In genomic region chr13:93309295-93309694, GRCm38 (mm10) we compare ENCODE assay signal across 21 mouse cellular contexts. TPM values are rescaled to one million over a fixed set of nuclear protein-coding genes. Genes with fewer than 3 reads are reported as not detected.
A peak's percentile ranks its signal among the peaks of the same experiment; 100 is the strongest.
DNase-seq lines count a peak whose midpoint lies in the region; ATAC-seq and TF ChIP-seq lines count a peak whose summit lies in the region.
"Had no signal": no experiment of that assay in that cellular context is flagged by ENCODE, and none has a peak within 500 bp of the region (broad histone marks: within the 10 kb centered on the region; RNA-seq: fewer than 3 reads in every experiment).

No protein-coding gene starts in this region.

- no peak for DNase-seq in gastrocnemius, adult 2 months
- no peak for DNase-seq in gastrocnemius, adult 8-10 months (ENCODE audit: low spot score in 2 of 2)
- no peak for DNase-seq in hindbrain, embryonic 10.5 days (ENCODE audit: low spot score)
- DNase-seq in neural tube, embryonic 10.5 days (ENCODE audit: extremely low spot score, low spot score), result no peak
- no peak for DNase-seq in thymus, postnatal 4 days
- no peak for DNase-seq in T-cell, adult 2 months (ENCODE audit: low spot score)
- DNase-seq: adrenal gland, postnatal 36 days; cerebellum, adult 11-12 months; cerebellum, postnatal 36 days; kidney, adult 9 months; kidney, postnatal 25 days; lung, embryonic 14.5 days had no signal

- peaks cover 55% of the 10 kb centered on the region for H3K4me1 ChIP-seq in hindbrain, embryonic 13.5 days (replicated peaks)
- H3K4me1 ChIP-seq in hindbrain, embryonic 10.5 days (replicated peaks), result peaks cover 43% of the 10 kb centered on the region
- H3K4me1 ChIP-seq in neural tube, embryonic 13.5 days (replicated peaks), result peaks cover 53% of the 10 kb centered on the region

- intact Hi-C loops in gastrocnemius, adult 2 months (cut with DNase I), result loop anchor here (5.0 to 10.0 kb wide), 2 partner anchors 167 to 324 kb away; partner anchors contain the start of gene Cmya5

- no peak for ATAC-seq in hindbrain, embryonic 13.5 days (ENCODE audit: low FRiP score)
- ATAC-seq in neural tube, embryonic 13.5 days (ENCODE audit: low read depth), result no peak
- ATAC-seq: forebrain, embryonic 14.5 days; intestine, embryonic 15.5 days; liver, embryonic 12.5 days had no signal

- no peak for TF ChIP-seq CTCF in gastrocnemius, adult 2 months (IDR thresholded peaks at IDR 0.05)

- no peak overlapping the region for H3K9ac ChIP-seq in hindbrain, embryonic 13.5 days
- no peak overlapping the region for H3K9ac ChIP-seq in neural tube, embryonic 13.5 days
- H3K9ac ChIP-seq: intestine, embryonic 15.5 days; liver, embryonic 12.5 days; lung, embryonic 14.5 days; neural tube, embryonic 12.5 days had no signal

- H3K9me3 ChIP-seq in hindbrain, embryonic 13.5 days, result no peaks in the 10 kb centered on the region
- no peaks in the 10 kb centered on the region for H3K9me3 ChIP-seq in hindbrain, embryonic 10.5 days
- no peaks in the 10 kb centered on the region for H3K9me3 ChIP-seq in neural tube, embryonic 13.5 days
- H3K9me3 ChIP-seq: intestine, embryonic 15.5 days; liver, embryonic 12.5 days; neural tube, embryonic 12.5 days had no signal

- H3K27me3 ChIP-seq in hindbrain, embryonic 13.5 days, result no peaks in the 10 kb centered on the region
- no peaks in the 10 kb centered on the region for H3K27me3 ChIP-seq in hindbrain, embryonic 10.5 days (ENCODE audit: insufficient read depth, poor library complexity, severe bottlenecking)
- H3K27me3 ChIP-seq in neural tube, embryonic 13.5 days, result no peaks in the 10 kb centered on the region
- H3K27me3 ChIP-seq: CH12.LX; intestine, embryonic 15.5 days; liver, embryonic 12.5 days; neural tube, embryonic 12.5 days had no signal

- 73% methylated on average over 1 of the region's 1 CpGs for whole genome bisulfite sequencing in hindbrain, embryonic 13.5 days
- 89% methylated on average over 1 of the region's 1 CpGs for WGBS in hindbrain, embryonic 10.5 days
- WGBS in neural tube, embryonic 13.5 days, result 67% methylated on average over 1 of the region's 1 CpGs

- no peaks in the 10 kb centered on the region for H3K36me3 ChIP-seq in hindbrain, embryonic 13.5 days
- no peaks in the 10 kb centered on the region for H3K36me3 ChIP-seq in hindbrain, embryonic 10.5 days
- no peaks in the 10 kb centered on the region for H3K36me3 ChIP-seq in neural tube, embryonic 13.5 days
- H3K36me3 ChIP-seq: intestine, embryonic 15.5 days; liver, embryonic 12.5 days; neural tube, embryonic 12.5 days had no signal

- H3K4me2 ChIP-seq in hindbrain, embryonic 13.5 days, result peak overlapping the region; percentile 22
- H3K4me2 ChIP-seq in neural tube, embryonic 13.5 days, result peak overlapping the region; percentile 12
- H3K4me2 ChIP-seq: intestine, embryonic 15.5 days; liver, embryonic 12.5 days; lung, embryonic 14.5 days; midbrain, embryonic 11.5 days; neural tube, embryonic 12.5 days had no signal

- H3K27ac ChIP-seq in gastrocnemius, adult 2 months, result peak overlapping the region; percentile 94
- H3K27ac ChIP-seq in hindbrain, embryonic 13.5 days, result no peak overlapping the region
- no peak overlapping the region for H3K27ac ChIP-seq in hindbrain, embryonic 10.5 days
- H3K27ac ChIP-seq in neural tube, embryonic 13.5 days (replicated peaks), result no peak overlapping the region
- H3K27ac ChIP-seq: intestine, embryonic 15.5 days; liver, embryonic 12.5 days; macrophage; neural tube, embryonic 12.5 days had no signal

- H3K4me3 ChIP-seq in gastrocnemius, adult 2 months, result peak overlapping the region; percentile 84
- no peak overlapping the region for H3K4me3 ChIP-seq in hindbrain, embryonic 13.5 days
- no peak overlapping the region for H3K4me3 ChIP-seq in hindbrain, embryonic 10.5 days
- H3K4me3 ChIP-seq in neural tube, embryonic 13.5 days, result no peak overlapping the region
- H3K4me3 ChIP-seq: intestine, embryonic 15.5 days; liver, embryonic 12.5 days; neural tube, embryonic 12.5 days had no signal

RNA-seq across cellular contexts. Expression of gene Homer1, which starts 9.9 kb away (rescaled TPM):
- total RNA-seq in gastrocnemius, adult 2 months (2021), result 100 to 1,000 TPM in 1 of 2 experiments, 10 to 100 TPM in 1; 97.0 to 104 TPM
- total RNA-seq in gastrocnemius, adult 8-10 months (2022), result 100 to 1,000 TPM in 3 of 4 experiments, 10 to 100 TPM in 1; 96.5 to 140 (median 113) TPM
- polyA plus RNA-seq in hindbrain, embryonic 13.5 days (2015; fragmentation: Nextera tagmentation; extraction: Ambion mirVana), result 11.7 and 11.8 TPM in 2 replicates
- polyA plus RNA-seq in hindbrain, embryonic 10.5 days (2016; fragmentation: Nextera tagmentation; extraction: Ambion mirVana), result 8.3 and 8.4 TPM in 2 replicates
- 12.2 and 14.6 TPM in 2 replicates for polyA plus RNA-seq in neural tube, embryonic 13.5 days (2015; fragmentation: Nextera tagmentation; extraction: Ambion mirVana)
